Mouse (Mus musculus): ENCODE results near the gene Gm10130.
"Not testable (repeated sequence)": the region's sequence is repeated elsewhere in the genome, so short reads cannot be mapped to it uniquely, and the experiment has no call there.

Gene Gm10130

DNA sequence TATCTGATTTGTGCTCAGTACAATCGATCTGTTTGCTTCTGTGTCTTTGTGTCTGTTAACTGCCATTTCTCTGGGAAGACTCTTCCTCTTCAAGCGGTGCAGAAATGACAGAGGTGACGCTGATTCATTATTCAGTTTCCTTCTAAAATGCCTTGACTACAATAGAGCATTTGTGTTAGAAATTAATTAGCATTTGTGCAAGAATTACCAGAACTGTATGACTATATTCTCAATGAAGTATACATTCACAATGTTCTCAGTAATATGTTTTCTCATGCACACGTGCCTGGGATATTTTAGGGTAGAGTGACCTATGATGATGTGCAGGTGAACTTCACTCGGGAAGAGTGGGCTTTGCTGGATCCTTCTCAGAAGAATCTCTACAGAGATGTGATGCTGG is at the start of gene Gm10130:
Gene Gm10130 (plus strand): TSS at position 301 of the 400 bp plus-strand sequence.
- DNase-seq, result no peak

DNA sequence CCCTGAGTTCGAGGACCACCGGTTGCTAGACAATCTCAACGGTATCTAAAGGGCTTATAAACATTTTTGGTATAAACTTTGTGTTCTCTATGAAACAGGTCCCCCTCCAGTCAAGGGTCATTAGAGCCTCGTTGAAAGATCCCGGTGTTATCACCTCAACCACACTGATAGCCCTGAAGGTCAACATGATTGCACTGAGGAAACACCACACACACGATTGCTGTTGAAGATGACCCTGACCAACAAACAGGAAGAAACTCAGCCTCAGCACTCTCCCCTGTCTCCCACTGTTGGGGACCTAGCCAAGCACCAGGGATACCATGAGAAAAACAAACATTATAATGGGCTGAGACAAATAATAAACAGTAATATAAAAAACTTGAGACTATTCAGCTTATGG is 29.8 kb upstream of the Gm10130 start:
- no peak for DNase-seq

DNA sequence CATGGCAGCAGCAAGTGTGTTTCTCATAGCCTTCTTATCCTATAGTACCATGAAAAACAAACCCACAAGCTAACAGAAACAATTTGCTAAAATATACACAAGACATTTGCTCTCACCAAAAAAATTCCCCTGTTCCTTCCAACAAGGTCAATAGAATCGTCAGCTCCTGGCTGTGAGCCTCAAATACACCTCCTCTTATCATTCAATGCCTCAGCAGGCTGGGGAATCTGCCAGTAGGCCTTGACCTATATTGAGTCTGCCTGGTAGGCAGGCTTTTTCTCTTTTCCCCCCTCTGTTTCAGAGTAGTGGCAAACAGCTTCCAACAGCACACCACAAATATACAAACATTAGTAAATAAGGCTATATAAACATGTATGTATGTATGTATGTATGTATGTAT is 24.4 kb upstream of the Gm10130 start:
- no peak for DNase-seq

DNA sequence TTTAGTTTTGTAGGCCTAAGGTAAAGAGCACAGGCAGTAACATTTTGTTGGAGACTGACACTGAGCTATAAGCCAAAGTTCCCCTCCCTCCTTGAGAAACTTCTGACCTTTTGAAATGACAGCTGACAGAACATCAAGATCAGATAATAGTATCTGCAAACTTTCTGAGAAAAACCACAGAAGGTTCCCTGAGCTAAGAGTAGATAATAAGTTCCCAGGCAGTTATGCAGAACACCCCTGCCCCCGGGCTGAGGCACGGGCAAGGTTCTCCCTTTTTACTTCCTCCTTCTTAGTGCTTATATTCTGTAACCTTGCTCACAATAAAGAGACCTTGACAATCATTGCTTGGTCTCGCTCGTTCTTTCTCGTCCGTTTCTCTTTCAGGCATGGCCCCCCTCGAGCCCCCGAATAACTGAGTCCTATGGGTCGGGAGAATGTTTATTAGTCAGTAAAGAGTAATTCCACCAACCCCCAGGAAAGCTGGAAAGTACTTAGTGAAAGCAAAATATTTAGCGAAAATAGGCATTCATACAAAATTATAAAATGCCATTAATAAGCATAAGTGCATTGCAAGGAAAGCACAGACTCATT is 16.2 kb upstream of the Gm10130 start:
- DNase-seq, result no peak

GRCm38 (mm10) chr2:150310952-150311884 is 12.3 kb upstream of the Gm10130 start:
- peak; percentile 95 for DNase-seq

DNA sequence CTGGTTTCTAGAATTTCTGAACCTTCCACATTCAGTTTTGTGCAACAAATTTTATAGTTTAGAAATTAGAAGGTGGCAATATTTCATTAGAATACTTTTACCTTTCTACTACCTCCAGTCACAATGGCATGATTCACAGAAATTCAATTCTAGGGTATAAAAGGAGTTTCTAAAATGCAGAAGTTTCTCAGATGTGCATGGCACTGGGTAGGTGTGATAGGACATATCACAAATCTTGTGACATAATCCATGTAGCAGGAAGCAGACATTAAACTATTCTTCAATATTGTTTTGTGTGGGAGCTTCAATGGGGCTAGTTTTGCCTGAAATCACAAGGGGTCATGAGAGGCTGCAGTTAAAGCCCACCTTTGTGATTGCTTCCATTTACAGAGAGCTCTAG is 7.4 kb upstream of the Gm10130 start:
- no peak for DNase-seq

DNA sequence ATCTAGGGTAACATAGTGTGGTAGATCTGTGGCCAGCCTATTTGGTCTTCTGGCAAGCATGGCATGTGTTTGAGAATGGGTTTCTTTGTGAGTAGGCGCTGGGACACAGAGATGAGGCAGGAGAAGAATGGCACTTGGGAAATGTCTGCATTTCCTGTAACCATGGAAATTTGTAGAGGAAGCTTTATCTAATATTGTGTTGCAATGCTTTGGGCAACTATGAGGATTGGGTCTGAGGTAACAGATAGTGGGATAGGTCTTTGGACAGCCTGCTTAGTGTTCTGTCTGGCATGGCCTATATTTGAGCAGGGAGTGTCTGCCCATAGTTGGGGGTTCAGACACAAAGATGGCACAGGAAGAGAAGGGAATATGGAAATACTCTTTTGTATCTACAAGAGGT is 4.5 kb upstream of the Gm10130 start:
- no peak for DNase-seq

DNA sequence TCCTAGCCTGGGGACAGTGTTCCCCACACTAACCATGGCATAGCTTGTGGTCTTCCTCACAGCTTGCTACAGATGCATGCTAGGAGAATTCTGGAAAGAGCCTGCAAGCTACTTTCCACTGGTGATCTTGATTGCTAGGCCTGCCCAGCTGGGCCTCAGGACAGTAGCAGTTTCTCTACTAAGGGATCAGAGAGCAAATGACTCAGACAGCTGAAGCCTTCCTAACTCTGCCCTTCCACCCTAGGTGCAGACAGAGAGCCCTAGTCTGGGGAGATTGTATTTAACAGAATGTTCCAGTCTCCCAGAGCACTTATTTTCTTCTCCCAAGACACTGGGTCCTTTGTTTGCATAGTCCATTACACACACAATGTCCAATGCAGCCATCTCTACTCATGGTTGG is 33.6 kb downstream of the Gm10130 start:
- DNase-seq, result not testable (repeated sequence)

DNA sequence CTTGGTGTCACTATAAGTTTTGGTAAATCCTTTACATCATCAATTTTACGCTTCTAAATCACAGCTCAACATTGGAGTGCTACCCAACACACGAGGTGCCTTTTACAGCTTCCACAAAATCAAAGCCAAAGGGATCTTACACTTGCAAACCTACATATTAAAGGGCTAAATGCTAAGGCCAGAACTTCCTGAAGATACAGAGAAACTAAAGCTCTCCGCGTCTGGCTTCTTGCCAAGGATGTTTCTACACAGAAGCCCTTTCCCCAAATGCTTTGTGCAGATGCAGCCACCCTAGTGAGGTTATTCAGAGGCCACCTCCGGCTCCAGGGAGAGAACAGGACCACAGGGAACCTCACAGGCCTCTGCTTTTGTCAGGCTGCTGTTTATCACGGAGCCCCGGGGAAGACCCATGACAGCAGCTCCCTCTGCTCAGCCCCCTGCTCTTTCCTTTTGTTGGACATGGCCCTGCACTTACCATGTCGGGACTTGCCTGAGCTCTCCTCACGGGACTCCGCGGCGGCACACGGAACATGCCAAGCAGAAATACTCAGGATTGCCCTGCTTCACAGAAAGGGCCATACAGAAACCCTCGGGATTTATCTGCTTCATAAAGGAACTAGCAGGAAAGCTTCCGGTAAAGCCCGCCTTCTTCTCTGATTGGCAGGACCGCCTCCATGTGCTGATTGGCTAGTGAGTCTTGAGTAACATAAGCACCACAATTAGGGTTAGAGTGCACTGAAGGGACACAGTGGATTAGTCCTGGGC is 38.8 kb downstream of the Gm10130 start, which contains the start of gene 3300002I08Rik:
Gene 3300002I08Rik (minus strand): TSS at position 653 of the 765 bp plus-strand sequence.
- peak; percentile 93 for DNase-seq

DNA sequence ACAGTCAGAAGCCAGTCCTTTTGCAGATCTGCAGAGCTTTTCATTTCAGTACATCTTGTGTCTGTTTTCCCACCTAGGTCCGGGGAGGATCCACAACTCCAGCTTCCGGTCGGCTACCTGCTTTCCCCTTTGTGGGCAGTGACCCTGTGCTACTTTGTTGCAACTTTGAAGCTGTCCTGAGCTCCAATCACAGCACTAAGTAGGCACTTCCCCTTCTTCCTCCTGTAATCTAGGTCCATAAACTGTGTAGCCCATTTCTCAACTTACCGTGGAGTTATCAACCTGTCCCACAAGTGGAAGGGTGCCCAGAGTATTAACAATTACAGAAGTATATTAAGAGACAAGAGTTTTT is 39.4 kb downstream of the Gm10130 start:
- no peak for DNase-seq

DNA sequence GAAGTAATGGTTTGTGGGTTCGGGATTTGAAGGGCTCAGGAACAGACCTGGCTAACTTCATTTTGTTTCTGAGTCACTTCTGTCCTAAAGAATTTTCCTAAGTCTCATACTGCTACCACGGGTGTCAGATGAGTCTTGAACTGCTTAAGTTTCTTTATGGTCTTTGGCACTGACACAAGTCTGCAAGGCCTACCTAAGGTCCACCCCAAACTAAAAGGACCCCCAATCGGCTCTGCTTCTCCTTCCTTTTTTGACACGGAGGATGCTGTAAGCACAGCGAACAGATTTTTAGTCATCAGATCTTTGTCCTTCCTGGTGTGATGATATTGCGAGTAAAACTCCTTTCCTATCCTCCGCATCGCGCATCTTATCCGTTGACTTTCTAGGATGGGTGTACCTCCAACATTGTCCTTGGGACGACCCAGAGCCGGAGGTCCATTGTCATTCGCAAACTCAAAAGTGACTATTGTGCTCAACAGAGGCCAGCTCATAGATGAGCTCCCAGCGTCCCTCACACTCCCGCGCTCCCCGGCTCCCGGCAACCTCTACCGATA is 62.1 kb downstream of the Gm10130 start:
- not testable (repeated sequence) for DNase-seq

GRCm38 (mm10) chr2:150390198-150390597 is 66.7 kb downstream of the Gm10130 start:
- no peak for DNase-seq

- DNase-seq, result not testable (repeated sequence)
These were observed 88.6 kb downstream of the Gm10130 start for GRCm38 (mm10) chr2:150412146-150412545.

All from lung, postnatal 10 days (tissue).